Mouse (Mus musculus): ENCODE data around the gene Sipa1l1. TPM values are rescaled to one million over a fixed set of nuclear protein-coding genes. Genes with fewer than 3 reads are reported as not detected.

Gene Sipa1l1
- polyA plus RNA-seq, 1 experiment, result 34.0 TPM

GRCm38 (mm10) chr12:82306035-82306434, 136.9 kb downstream of the Sipa1l1 start:
- no peaks in the 10 kb centered on the region for H3K36me3 ChIP-seq (ENCODE audit: control insufficient read depth, insufficient read depth, low read length)
- H3K27me3 ChIP-seq (replicated peaks; ENCODE audit: control insufficient read depth, insufficient read depth, low read length), result no peaks in the 10 kb centered on the region
- H3K4me1 ChIP-seq (ENCODE audit: control insufficient read depth, insufficient read depth, low read length), result peaks cover 9% of the 10 kb centered on the region; the same call in 1 of the 2 replicates
- WGBS, result 76% methylated on average over 4 of the region's 4 CpGs
- DNase-seq, result no peak
- no peak overlapping the region for H3K27ac ChIP-seq (ENCODE audit: insufficient read depth, low read depth, low read length)
- no peak overlapping the region for H3K4me3 ChIP-seq (ENCODE audit: insufficient read depth, low read depth, low read length)
- TF ChIP-seq POLR2A (IDR thresholded peaks at IDR 0.05; ENCODE audit: low read depth, low read length) (no peak), CTCF (conservative IDR thresholded peaks at IDR 0.05; ENCODE audit: insufficient read depth, insufficient read length, low read depth, low read length) (no peak)

- DNase-seq, result no peak
- 90% methylated on average over 2 of the region's 2 CpGs for WGBS
- no peak overlapping the region for H3K4me3 ChIP-seq (ENCODE audit: insufficient read depth, low read depth, low read length)
- H3K27ac ChIP-seq (ENCODE audit: insufficient read depth, low read depth, low read length), result no peak overlapping the region
- H3K36me3 ChIP-seq (ENCODE audit: control insufficient read depth, insufficient read depth, low read length), result no peaks in the 10 kb centered on the region
- H3K27me3 ChIP-seq (replicated peaks; ENCODE audit: control insufficient read depth, insufficient read depth, low read length), result no peaks in the 10 kb centered on the region
- H3K4me1 ChIP-seq (ENCODE audit: control insufficient read depth, insufficient read depth, low read length), result 0 out of 2 replicates have a peak, but pooled peaks cover 12% of the 10 kb centered on the region
- TF ChIP-seq CTCF (conservative IDR thresholded peaks at IDR 0.05; ENCODE audit: insufficient read depth, insufficient read length, low read depth, low read length) (no peak), POLR2A (IDR thresholded peaks at IDR 0.05; ENCODE audit: low read depth, low read length) (no peak)
Observed at GRCm38 (mm10) chr12:82311593-82311992, 142.5 kb downstream of the Sipa1l1 start.

- H3K27me3 ChIP-seq (replicated peaks; ENCODE audit: control insufficient read depth, insufficient read depth, low read length), result no peaks in the 10 kb centered on the region
- no peaks in the 10 kb centered on the region for H3K36me3 ChIP-seq (ENCODE audit: control insufficient read depth, insufficient read depth, low read length)
- H3K4me3 ChIP-seq (ENCODE audit: insufficient read depth, low read depth, low read length), result no peak overlapping the region
- TF ChIP-seq CTCF (conservative IDR thresholded peaks at IDR 0.05; ENCODE audit: insufficient read depth, insufficient read length, low read depth, low read length) (no peak), POLR2A (IDR thresholded peaks at IDR 0.05; ENCODE audit: low read depth, low read length) (no peak)
- H3K27ac ChIP-seq (ENCODE audit: insufficient read depth, low read depth, low read length), result no peak overlapping the region; the same call in 1 of the 2 replicates
- 59% methylated on average over 17 of the region's 17 CpGs for WGBS
- peak; percentile 63 for DNase-seq
- H3K4me1 ChIP-seq (ENCODE audit: control insufficient read depth, insufficient read depth, low read length), result 0 out of 2 replicates have a peak, but pooled peaks cover 12% of the 10 kb centered on the region
Observed at GRCm38 (mm10) chr12:82312091-82312820, 143.1 kb downstream of the Sipa1l1 start.

GRCm38 (mm10) chr12:82313091-82313490, 144.0 kb downstream of the Sipa1l1 start:
- no peaks in the 10 kb centered on the region for H3K36me3 ChIP-seq (ENCODE audit: control insufficient read depth, insufficient read depth, low read length)
- WGBS, result 84% methylated on average over 3 of the region's 3 CpGs
- TF ChIP-seq POLR2A (IDR thresholded peaks at IDR 0.05; ENCODE audit: low read depth, low read length) (no peak), CTCF (conservative IDR thresholded peaks at IDR 0.05; ENCODE audit: insufficient read depth, insufficient read length, low read depth, low read length) (no peak)
- peak; percentile 39 for DNase-seq
- 0 out of 2 replicates have a peak, but pooled peaks cover 12% of the 10 kb centered on the region for H3K4me1 ChIP-seq (ENCODE audit: control insufficient read depth, insufficient read depth, low read length)
- no peak overlapping the region for H3K27ac ChIP-seq (ENCODE audit: insufficient read depth, low read depth, low read length)
- no peak overlapping the region for H3K4me3 ChIP-seq (ENCODE audit: insufficient read depth, low read depth, low read length)
- H3K27me3 ChIP-seq (replicated peaks; ENCODE audit: control insufficient read depth, insufficient read depth, low read length), result no peaks in the 10 kb centered on the region

- DNase-seq, result peak; percentile 53
- H3K27me3 ChIP-seq (replicated peaks; ENCODE audit: control insufficient read depth, insufficient read depth, low read length), result no peaks in the 10 kb centered on the region
- H3K36me3 ChIP-seq (ENCODE audit: control insufficient read depth, insufficient read depth, low read length), result no peaks in the 10 kb centered on the region
- peak overlapping the region; percentile 1; the same call in 1 of the 2 replicates for H3K27ac ChIP-seq (ENCODE audit: insufficient read depth, low read depth, low read length)
- H3K4me3 ChIP-seq (ENCODE audit: insufficient read depth, low read depth, low read length), result no peak overlapping the region
- WGBS, result 52% methylated on average over 7 of the region's 7 CpGs
- H3K4me1 ChIP-seq (ENCODE audit: control insufficient read depth, insufficient read depth, low read length), result peaks cover 12% of the 10 kb centered on the region; the same call in 1 of the 2 replicates
- TF ChIP-seq CTCF (conservative IDR thresholded peaks at IDR 0.05; ENCODE audit: insufficient read depth, insufficient read length, low read depth, low read length), result no peak
- no peak for TF ChIP-seq POLR2A (IDR thresholded peaks at IDR 0.05; ENCODE audit: low read depth, low read length)
Observed at GRCm38 (mm10) chr12:82319436-82320131, 150.5 kb downstream of the Sipa1l1 start.

GRCm38 (mm10) chr12:82320204-82320603, 151.1 kb downstream of the Sipa1l1 start:
- no peak for TF ChIP-seq CTCF (conservative IDR thresholded peaks at IDR 0.05; ENCODE audit: insufficient read depth, insufficient read length, low read depth, low read length)
- no peak for TF ChIP-seq POLR2A (IDR thresholded peaks at IDR 0.05; ENCODE audit: low read depth, low read length)
- Histone ChIP-seq H3K27ac (ENCODE audit: insufficient read depth, low read depth, low read length) (peak overlapping the region; percentile 1; the same call in 1 of the 2 replicates), H3K36me3 (ENCODE audit: control insufficient read depth, insufficient read depth, low read length) (no peaks in the 10 kb centered on the region), H3K27me3 (replicated peaks; ENCODE audit: control insufficient read depth, insufficient read depth, low read length) (no peaks in the 10 kb centered on the region), H3K4me3 (ENCODE audit: insufficient read depth, low read depth, low read length) (no peak overlapping the region), H3K4me1 (ENCODE audit: control insufficient read depth, insufficient read depth, low read length) (peaks cover 12% of the 10 kb centered on the region; the same call in 1 of the 2 replicates)
- WGBS, result 56% methylated on average over 3 of the region's 3 CpGs
- no peak for DNase-seq

- 88% methylated on average over 8 of the region's 8 CpGs for WGBS
- Histone ChIP-seq H3K4me3 (ENCODE audit: insufficient read depth, low read depth, low read length) (no peak overlapping the region), H3K4me1 (ENCODE audit: control insufficient read depth, insufficient read depth, low read length) (peaks cover 12% of the 10 kb centered on the region; the same call in 1 of the 2 replicates), H3K36me3 (ENCODE audit: control insufficient read depth, insufficient read depth, low read length) (no peaks in the 10 kb centered on the region), H3K27me3 (replicated peaks; ENCODE audit: control insufficient read depth, insufficient read depth, low read length) (no peaks in the 10 kb centered on the region), H3K27ac (ENCODE audit: insufficient read depth, low read depth, low read length) (no peak overlapping the region)
- no peak for DNase-seq
- TF ChIP-seq POLR2A (IDR thresholded peaks at IDR 0.05; ENCODE audit: low read depth, low read length), result no peak
- TF ChIP-seq CTCF (conservative IDR thresholded peaks at IDR 0.05; ENCODE audit: insufficient read depth, insufficient read length, low read depth, low read length), result no peak
Observed at GRCm38 (mm10) chr12:82321397-82321796, 152.3 kb downstream of the Sipa1l1 start.

Measured in kidney, adult 2 months (tissue).